Mouse (Mus musculus) T-helper 2 cell (primary cell): ENCODE results near the gene Ldlrad1.

Experiments
- in situ Hi-C: fragments of 300-600 bp; cut with MboI, MseI; formaldehyde crosslinking; loops from one replicate; pipeline ENCODE4 v1.15.1; 2025; ENCODE audit warnings: high pct_unique_total_duplicates

Ldlrad1 gene

DNA sequence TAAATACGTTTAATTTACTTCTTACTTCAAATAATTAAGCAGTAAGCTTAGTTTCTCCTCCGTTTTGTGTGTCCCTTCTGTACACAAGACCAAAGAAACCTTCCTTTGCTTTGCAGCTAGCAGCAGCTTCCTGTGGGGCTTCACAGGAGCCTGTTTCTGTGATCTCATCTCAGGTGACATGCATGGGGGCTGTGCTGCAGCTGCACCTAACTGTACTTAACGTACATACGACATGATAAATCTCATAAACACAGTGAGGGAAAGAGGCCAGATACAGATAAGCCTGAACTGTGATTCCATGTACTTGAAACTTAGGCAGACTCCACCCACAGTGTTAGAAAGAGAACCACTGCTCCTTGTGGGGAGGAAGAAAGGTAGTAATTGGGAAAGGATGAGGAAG is 51.0 kb downstream of the Ldlrad1 start:
- in situ Hi-C loops, result no loop called here
